Mouse (Mus musculus) retina, embryonic 14.5 days (tissue): Measurements from ENCODE around the gene Ss18l2.

Experiments
- DNase-seq: peaks from one replicate; pipeline ENCODE4 v3.0.0-alpha.2; 2015; ENCODE audit warnings: low spot score

Ss18l2 gene

DNA sequence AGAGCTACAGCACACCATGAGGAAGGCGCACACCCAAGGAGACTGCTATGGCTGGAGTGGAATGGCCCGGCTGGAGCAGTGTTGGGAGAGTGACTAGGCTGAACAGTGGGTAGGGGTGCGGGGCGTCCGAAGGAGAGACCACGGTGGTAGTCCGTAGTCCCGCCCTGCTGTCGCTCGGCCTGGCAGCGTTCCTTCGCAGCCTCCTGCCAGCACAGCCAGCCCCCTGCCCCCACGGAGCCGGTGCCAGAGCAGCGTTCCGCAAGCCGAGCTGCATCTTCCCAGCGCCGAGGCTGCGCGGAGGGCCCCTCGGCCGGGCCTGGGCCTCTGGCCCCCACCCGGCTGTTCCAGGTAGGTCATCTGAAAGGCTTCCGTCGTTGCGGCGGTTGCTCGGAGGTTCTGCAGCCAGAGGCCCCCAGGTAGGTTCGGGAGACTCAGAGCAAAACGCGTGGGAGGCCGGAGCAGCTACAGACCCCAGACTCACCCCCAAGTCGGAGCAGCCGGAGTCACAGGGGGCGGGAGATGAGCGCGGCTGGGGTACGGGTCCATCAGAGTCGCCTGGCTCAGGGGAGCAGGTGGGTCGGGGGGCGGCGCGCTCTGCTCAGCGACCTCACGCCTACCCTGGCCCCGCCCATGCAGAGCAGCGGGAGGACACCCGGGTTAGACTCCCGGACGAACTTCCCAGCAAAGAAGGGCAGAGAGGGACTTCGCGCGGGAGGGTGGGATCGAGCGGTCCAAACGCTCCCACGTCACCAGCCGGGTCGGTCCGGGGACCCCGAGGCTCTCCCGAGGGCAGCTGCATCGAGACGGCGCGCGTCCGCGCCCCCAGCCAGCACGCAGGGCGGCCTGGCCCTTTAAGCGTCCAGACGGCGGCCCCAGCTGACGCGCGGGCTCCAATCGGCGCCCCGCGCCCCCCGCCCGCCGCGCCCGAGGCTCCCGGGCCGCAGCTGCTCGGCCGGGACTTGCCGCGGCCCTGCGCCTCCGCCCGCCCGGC, 49.3 kb downstream of the Ss18l2 start, which contains the start of gene Zfp651:
TSS of gene Zfp651 (plus strand) at position 240 of the 991 bp plus-strand sequence.
- peak; percentile 82 for DNase-seq

- DNase-seq: peak; percentile 78
These were observed 50.4 kb downstream of the Ss18l2 start for GRCm38 (mm10) chr9:121760271-121761090.

- DNase-seq: no peak
These were observed 51.0 kb downstream of the Ss18l2 start for GRCm38 (mm10) chr9:121761091-121761665.

DNA sequence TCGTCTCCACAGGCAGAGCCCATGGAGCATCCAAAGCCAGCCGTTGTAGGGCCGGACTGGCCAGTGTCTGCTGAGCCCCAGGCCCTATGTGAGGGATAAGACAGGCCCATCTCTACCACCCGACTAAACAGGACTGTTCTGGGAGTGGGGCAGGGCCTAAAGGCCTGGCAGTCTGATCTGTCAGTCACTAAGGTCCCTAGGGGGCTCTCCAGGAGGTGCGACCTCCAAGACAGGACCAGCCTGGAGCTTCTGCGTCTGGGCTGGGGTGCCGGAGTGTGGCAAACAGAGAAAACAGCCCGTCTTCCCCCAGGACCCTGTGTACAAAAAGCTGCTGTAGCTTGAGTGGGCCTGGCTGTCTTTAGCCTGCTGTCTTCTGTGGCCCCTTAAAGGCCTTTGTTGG, 51.7 kb downstream of the Ss18l2 start:
- no peak for DNase-seq

DNA sequence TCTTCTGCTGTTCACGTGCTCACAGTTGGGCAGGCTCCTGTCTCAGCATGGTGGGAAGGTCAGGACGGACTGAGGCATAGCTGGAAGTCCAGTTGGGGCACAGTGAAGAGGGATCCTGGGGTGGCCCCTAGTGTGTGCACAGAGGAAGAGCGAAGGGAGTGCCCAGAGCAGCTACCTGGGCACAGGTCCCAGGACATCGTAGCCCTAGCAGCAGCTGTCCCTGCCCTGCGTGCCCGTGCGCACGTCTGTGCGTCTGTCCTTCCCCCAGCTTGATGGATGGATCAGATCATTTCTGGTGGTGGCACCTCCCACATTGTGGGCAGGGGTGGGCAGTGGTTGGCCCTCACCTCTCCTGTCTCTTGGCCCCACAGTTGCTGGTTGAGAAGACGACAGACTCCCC, 52.1 kb downstream of the Ss18l2 start:
- DNase-seq: no peak

DNA sequence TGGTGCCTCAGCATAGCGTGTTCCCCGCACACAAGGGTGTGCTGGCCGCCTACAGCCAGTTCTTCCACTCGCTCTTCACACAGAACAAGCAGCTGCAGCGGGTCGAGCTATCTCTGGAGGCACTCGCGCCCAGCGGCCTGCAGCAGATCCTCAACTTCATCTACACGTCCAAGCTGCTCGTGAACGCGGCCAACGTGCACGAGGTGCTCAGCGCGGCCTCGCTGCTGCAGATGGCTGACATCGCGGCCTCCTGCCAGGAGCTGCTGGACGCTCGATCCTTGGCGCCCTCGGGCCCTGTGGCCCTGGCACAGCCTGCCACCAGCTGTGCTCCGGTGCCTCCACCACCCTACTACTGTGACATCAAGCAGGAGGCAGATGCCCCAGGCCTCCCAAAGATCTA, 52.6 kb downstream of the Ss18l2 start:
- no peak for DNase-seq
